Mouse (Mus musculus): Measurements from ENCODE around the gene Mep1a. TPM values are rescaled to one million over a fixed set of nuclear protein-coding genes. Genes with fewer than 3 reads are reported as not detected.

Mep1a gene
- polyA plus RNA-seq, 1 experiment from 2014 or later: 0.03 TPM

DNA sequence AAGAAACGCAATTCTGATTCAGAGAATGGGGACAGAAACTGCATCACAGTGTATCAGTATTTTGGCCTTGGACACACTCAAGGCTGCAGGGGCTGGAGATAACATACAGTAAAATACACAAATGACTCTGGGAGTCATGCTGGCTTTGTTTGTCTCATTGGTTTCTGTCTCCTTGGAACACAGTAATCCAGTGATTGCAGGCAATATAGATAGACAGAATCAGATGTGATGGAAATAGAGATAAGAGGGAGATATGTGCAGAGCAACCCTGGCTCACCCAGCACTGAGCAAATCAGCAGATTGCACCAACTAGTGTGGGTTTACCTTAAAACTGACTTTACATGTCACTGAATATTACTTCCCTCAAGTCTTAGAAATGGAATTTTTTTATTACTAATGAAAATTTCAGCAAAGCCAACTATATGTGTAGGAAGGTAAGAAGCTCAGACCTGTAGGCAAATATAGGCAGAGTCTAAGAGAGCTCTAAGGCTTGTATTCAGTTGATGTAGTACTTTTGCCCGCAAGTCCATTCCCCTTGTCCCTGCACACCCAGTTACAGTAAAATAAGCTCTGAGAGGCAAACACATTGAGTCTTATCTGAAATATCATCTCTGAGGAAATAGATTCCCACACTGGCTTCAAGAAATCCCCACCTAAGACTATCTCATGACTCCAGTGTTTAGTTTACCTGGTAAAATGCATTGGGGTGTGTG is 14.0 kb downstream of the Mep1a start:
- no peak for TF ChIP-seq CTCF (IDR thresholded peaks at IDR 0.05)
- POLR2A ChIA-PET: no interaction called here
- no peak for ATAC-seq
- H3K27me3 ChIP-seq: no peaks in the 10 kb centered on the region
- in situ Hi-C loops (cut with MboI; ENCODE audit: low pct_unique_long_range_greater_than_20kb): no loop called here
- CTCF ChIA-PET: no interaction called here
- no peak for DNase-seq (ENCODE audit: low read depth, low spot score)

DNA sequence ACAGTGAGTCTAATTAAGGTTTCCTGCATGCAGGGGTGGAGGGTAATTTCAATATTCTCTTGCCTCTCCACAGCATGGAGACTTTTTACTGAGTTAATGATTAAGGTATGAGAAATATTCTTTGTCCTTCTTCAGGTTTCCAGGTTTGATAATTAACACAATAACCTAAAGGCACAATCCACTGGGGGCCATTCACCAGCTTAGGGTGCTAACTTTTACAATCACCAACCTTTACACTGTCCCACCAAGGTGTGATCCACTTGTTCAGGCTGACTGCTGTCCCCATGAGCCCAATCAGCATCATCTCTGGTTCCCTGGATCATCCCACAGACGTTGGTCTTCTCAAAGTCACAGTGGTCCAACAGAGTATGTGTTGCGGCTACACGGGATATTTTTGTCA is 16.6 kb downstream of the Mep1a start:
- ChIA-PET CTCF (no interaction called here), POLR2A (no interaction called here)
- in situ Hi-C loops (cut with MboI; ENCODE audit: low pct_unique_long_range_greater_than_20kb): no loop called here
- no peaks in the 10 kb centered on the region for H3K27me3 ChIP-seq
- ATAC-seq (no peak), DNase-seq (ENCODE audit: low read depth, low spot score) (no peak)
- TF ChIP-seq CTCF (IDR thresholded peaks at IDR 0.05): no peak

DNA sequence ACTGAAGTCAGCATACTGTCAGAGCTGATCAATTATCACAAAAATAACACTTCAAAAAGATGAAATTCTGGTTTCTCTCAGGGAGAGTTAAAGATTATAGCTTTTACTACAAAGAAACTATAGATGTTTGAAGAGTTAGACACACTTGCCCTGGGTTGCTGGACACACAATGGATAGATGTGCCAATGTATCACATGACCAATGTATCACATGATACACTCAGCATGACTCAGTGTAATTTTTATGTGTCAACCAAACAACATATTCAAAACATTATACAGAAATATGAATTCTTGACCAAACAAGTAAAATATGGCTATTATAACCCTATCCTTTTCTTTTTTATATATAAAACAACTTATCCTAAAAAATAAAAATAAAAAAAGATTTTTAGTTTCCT is 25.0 kb downstream of the Mep1a start:
- ATAC-seq (no peak), DNase-seq (ENCODE audit: low read depth, low spot score) (no peak)
- ChIA-PET POLR2A (no interaction called here), CTCF (interaction anchor here (1.2 kb wide), 1 partner anchor 17 kb away, joined by 4 read pairs; no protein-coding TSS in a partner anchor)
- H3K27me3 ChIP-seq: no peaks in the 10 kb centered on the region
- no peak for TF ChIP-seq CTCF (IDR thresholded peaks at IDR 0.05)
- in situ Hi-C loops (cut with MboI; ENCODE audit: low pct_unique_long_range_greater_than_20kb): no loop called here

DNA sequence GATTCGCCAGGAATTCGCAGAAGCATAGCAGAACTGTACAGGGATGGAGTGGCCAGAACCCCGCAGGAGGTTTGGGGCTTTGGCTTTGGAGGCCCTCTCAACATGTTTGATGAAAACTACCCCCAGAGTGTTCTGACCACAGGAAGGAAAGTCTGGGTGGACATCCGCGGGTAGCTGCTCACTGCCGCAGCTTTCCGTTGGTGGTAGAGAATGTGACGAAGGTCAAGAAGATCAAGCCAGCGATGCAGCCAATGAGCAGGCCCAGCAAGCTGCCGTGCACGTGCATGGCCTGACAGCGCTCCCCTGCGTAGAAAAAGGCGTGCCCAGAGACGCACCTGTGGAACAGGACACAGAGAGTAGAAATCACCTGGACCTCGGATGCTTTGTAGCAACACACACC is 27.8 kb downstream of the Mep1a start:
- ATAC-seq (no peak), DNase-seq (ENCODE audit: low read depth, low spot score) (no peak)
- in situ Hi-C loops (cut with MboI; ENCODE audit: low pct_unique_long_range_greater_than_20kb): no loop called here
- ChIA-PET POLR2A (no interaction called here), CTCF (no interaction called here)
- TF ChIP-seq CTCF (IDR thresholded peaks at IDR 0.05): no peak
- H3K27me3 ChIP-seq: no peaks in the 10 kb centered on the region

DNA sequence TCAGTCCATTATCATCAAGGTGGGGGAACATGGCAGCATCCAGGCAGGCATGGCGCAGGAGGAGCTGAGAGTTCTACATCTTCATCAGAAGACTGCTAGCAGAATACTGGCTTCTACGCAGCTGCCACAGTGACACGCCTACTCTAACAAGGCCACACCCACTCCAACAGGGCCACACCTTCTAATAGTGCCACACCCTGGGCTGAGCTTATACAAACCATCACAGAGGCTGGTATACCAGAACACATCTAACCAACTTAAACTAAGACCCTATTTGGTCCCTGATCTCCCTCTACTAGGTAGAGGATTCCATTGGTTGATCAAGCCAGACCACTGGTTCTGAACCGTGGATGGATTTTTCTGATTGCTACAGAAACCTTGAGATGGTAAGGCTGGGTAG is 30.1 kb downstream of the Mep1a start:
- ATAC-seq: no peak
- no peak for TF ChIP-seq CTCF (IDR thresholded peaks at IDR 0.05)
- H3K27me3 ChIP-seq: no peaks in the 10 kb centered on the region
- in situ Hi-C loops (cut with MboI; ENCODE audit: low pct_unique_long_range_greater_than_20kb): no loop called here
- POLR2A ChIA-PET: no interaction called here
- DNase-seq (ENCODE audit: low read depth, low spot score): no peak
- CTCF ChIA-PET: interaction anchor here (1.3 kb wide), 1 partner anchor 11 kb away, joined by 3 read pairs; no protein-coding TSS in a partner anchor

GRCm38 (mm10) chr17:43470039-43470438 is 32.6 kb downstream of the Mep1a start:
- ATAC-seq: no peak
- no peak for DNase-seq (ENCODE audit: low read depth, low spot score)
- CTCF ChIA-PET: interaction anchor here (1.3 to 2.7 kb wide), 2 partner anchors 10 kb away, joined by 6 to 19 read pairs; no protein-coding TSS in a partner anchor
- in situ Hi-C loops (cut with MboI; ENCODE audit: low pct_unique_long_range_greater_than_20kb): no loop called here
- POLR2A ChIA-PET: no interaction called here
- no peak for TF ChIP-seq CTCF (IDR thresholded peaks at IDR 0.05)
- H3K27me3 ChIP-seq: no peaks in the 10 kb centered on the region

DNA sequence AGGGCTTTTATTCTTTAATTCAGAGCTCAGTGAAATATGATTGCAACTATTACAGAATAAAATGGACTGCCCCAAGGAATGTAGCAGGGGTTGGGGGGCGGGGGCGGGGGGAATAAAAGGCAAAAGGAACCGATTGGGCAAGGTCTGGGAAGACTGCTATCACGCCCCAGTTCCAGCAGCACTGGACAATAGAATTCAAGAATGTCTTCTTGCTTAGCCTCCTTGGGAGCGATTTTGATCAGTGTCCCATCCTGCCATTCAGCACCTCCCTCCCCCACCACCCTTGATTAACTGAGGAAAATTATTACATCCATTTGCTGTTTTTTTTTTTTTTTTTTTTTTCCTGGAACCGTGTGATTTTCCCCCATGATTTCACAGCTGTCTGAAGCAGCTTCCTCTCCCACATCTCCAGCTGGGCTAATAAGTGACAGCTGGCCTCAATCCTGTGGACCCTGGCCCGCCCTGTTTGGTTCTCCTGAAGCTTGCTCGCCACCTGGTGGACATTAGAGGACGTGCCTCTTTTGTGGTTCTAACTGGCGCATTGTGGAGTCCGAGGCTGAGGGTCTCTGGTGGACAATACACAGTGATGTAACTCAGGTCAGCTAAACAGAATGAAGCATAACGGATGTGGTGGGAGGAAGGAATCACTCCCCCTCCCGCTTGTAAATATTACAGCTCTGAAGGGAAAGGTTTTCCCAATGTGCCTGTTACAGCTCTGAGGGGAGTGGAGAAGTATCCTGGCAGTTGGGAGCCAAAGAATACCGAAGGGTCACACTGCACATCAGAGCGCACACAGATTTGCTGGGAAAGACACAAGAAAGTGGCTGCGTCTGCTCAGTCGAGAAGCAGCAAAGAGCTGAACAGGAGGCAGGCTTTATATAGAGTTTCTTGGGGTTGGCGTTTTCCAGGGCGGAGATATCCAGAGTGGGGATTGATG is 42.1 kb downstream of the Mep1a start:
- ChIA-PET CTCF (interaction anchor here (0.6 to 7.3 kb wide), 28 partner anchors 10 to 472 kb away, joined by 3 to 73 read pairs (median 4); partner anchors contain the start of genes Adgrf1 and Tnfrsf21), POLR2A (interaction anchor here (0.7 to 0.9 kb wide), 3 partner anchors 17 to 447 kb away, joined by 3 read pairs; no protein-coding TSS in a partner anchor)
- TF ChIP-seq CTCF (IDR thresholded peaks at IDR 0.05): peak; percentile 82
- no peaks in the 10 kb centered on the region for H3K27me3 ChIP-seq
- DNase-seq (ENCODE audit: low read depth, low spot score): peak; percentile 20
- no peak for ATAC-seq
- in situ Hi-C loops (cut with MboI; ENCODE audit: low pct_unique_long_range_greater_than_20kb): no loop called here

GRCm38 (mm10) chr17:43459737-43460230 is 42.8 kb downstream of the Mep1a start:
- DNase-seq (ENCODE audit: low read depth, low spot score): no peak
- no peak for TF ChIP-seq CTCF (IDR thresholded peaks at IDR 0.05)
- CTCF ChIA-PET: interaction anchor here (0.6 to 7.3 kb wide), 21 partner anchors 10 to 612 kb away, joined by 3 to 73 read pairs (median 5); partner anchors contain the start of genes Adgrf1 and Tnfrsf21

DNA sequence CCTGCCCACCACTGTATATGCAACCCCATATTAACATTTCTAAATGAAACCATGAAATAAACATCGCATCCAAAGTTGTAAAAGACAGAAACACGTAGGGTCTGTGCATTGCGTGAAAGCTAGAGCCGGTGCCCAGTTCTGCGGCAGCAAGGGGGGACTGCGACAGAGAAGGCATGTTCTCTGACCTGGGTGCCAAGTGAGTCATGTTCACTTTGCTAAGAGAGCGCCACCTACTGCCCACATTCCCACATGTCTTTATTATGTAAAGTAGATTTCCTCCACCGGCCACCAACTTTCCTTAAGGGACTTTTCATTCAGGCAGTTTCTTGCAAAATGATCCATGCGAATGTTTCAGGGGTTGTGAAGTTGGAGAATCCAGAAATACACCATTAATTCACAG is 44.0 kb downstream of the Mep1a start:
- peak; percentile 19 for DNase-seq (ENCODE audit: low read depth, low spot score)
- no peak for ATAC-seq
- H3K27me3 ChIP-seq: no peaks in the 10 kb centered on the region
- CTCF ChIA-PET: interaction anchor here (1.1 to 7.3 kb wide), 6 partner anchors 9 to 443 kb away, joined by 3 to 73 read pairs (median 12); partner anchors contain the start of gene Adgrf1
- in situ Hi-C loops (cut with MboI; ENCODE audit: low pct_unique_long_range_greater_than_20kb): loop anchor here (5.0 kb wide), 3 partner anchors 131 to 446 kb away; no protein-coding TSS in a partner anchor
- POLR2A ChIA-PET: no interaction called here
- peak; percentile 86 for TF ChIP-seq CTCF (IDR thresholded peaks at IDR 0.05)

More at GRCm38 (mm10) chr17:43459737-43460230, 42.8 kb downstream of the Mep1a start:
- in situ Hi-C loops (cut with MboI; ENCODE audit: low pct_unique_long_range_greater_than_20kb): loop anchor here (5.0 kb wide), 3 partner anchors 132 to 447 kb away; no protein-coding TSS in a partner anchor
- ATAC-seq: no peak
- POLR2A ChIA-PET: interaction anchor here (0.9 kb wide), 1 partner anchor 446 kb away, joined by 3 read pairs; no protein-coding TSS in a partner anchor
- H3K27me3 ChIP-seq: no peaks in the 10 kb centered on the region

DNA sequence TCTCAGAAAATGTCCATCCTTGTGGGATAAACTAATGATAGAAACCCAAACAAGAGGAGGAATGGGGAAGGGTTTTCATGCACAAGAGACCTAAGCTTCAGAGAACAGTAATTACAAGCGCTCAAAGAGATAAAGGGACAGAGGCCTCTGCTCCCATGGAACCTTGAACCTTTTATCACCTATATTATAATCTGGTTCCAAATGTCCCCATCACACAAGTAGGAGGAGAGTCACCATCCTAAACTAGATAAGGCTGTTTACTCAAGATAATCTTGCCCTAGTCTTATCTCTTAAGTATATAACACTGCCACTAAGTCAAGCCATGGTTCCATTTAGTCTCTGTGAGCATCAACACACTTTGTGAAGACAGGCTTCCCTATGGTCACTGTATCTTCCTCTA is 51.4 kb downstream of the Mep1a start:
- CTCF ChIA-PET: no interaction called here
- POLR2A ChIA-PET: interaction anchor here (0.5 kb wide), 1 partner anchor 116 kb away, joined by 8 read pairs; no protein-coding TSS in a partner anchor
- in situ Hi-C loops (cut with MboI; ENCODE audit: low pct_unique_long_range_greater_than_20kb): no loop called here
- peaks cover 3% of the 10 kb centered on the region for H3K27me3 ChIP-seq
- no peak for ATAC-seq
- no peak for DNase-seq (ENCODE audit: low read depth, low spot score)
- no peak for TF ChIP-seq CTCF (IDR thresholded peaks at IDR 0.05)

Measured in Patski (cell line).